Mouse (Mus musculus) olfactory bulb, adult 2 months (tissue): ENCODE results near the gene Agtrap. TPM values are rescaled to one million over a fixed set of nuclear protein-coding genes. Genes with fewer than 3 reads are reported as not detected.

Experiments
- H3K27ac ChIP-seq: fragments of 200-500 bp; 2 replicates; pipeline ENCODE4 v1.5.1; 2012; ENCODE audit warnings: low read depth, low read length; ENCODE audit not compliant: insufficient read depth
- H3K4me1 ChIP-seq: fragments of 200-500 bp; 2 replicates; pipeline ENCODE4 v1.6.1; 2012; ENCODE audit warnings: low read length; ENCODE audit not compliant: control insufficient read depth, insufficient read depth
- H3K4me3 ChIP-seq: fragments of 200-500 bp; 2 replicates; pipeline ENCODE4 v1.5.1; 2012; ENCODE audit warnings: mild to moderate bottlenecking, low read depth, low read length, moderate library complexity; ENCODE audit not compliant: insufficient read depth
- CTCF ChIP-seq: fragments of 200-500 bp; IDR thresholded peaks from 2 replicates; pipeline ENCODE4 v1.5.1; 2012; ENCODE audit warnings: low read depth, mild to moderate bottlenecking, low read length, moderate library complexity; ENCODE audit not compliant: insufficient read depth
- POLR2A ChIP-seq: fragments of 200-500 bp; IDR thresholded peaks from 2 replicates; pipeline ENCODE4 v1.6.1; 2012; ENCODE audit warnings: mild to moderate bottlenecking, low read depth, low read length, moderate library complexity; ENCODE audit not compliant: insufficient read depth
- WGBS: fragments of 180-500 bp; shearing (Covaris S2); methylation state at CpG from one replicate; pipeline ENCODE4 v1.1.7; 2018; 5-methylcytosine and 5-hydroxymethylcytosine counted together
- polyA plus RNA-seq: library from polyadenylated mRNA; stranded (reverse); fragments of >200 nt; gene quantifications from 2 replicates; pipeline ENCODE4 v1.2.4, GENCODE M21; 2012; ENCODE audit warnings: low replicate concordance; ENCODE audit not compliant: missing spikeins, insufficient read depth, insufficient read length

Agtrap gene
- polyA plus RNA-seq, 1 experiment: not detected

- TF ChIP-seq CTCF (no peak), POLR2A (no peak)
- H3K27ac ChIP-seq: no peak overlapping the region
- H3K4me1 ChIP-seq: peaks cover 26% of the 10 kb centered on the region
- WGBS: 92% methylated on average over 5 of the region's 5 CpGs
- no peak overlapping the region for H3K4me3 ChIP-seq
Measured at GRCm38 (mm10) chr4:148109215-148109614, 21.4 kb upstream of the Agtrap start.

- Histone ChIP-seq H3K4me3 (no peak overlapping the region), H3K4me1 (peaks cover 20% of the 10 kb centered on the region), H3K27ac (no peak overlapping the region)
- WGBS: 39% methylated on average over 7 of the region's 7 CpGs
- no peak for TF ChIP-seq CTCF
- no peak for TF ChIP-seq POLR2A
Measured at GRCm38 (mm10) chr4:148108565-148109100, 20.8 kb upstream of the Agtrap start.

DNA sequence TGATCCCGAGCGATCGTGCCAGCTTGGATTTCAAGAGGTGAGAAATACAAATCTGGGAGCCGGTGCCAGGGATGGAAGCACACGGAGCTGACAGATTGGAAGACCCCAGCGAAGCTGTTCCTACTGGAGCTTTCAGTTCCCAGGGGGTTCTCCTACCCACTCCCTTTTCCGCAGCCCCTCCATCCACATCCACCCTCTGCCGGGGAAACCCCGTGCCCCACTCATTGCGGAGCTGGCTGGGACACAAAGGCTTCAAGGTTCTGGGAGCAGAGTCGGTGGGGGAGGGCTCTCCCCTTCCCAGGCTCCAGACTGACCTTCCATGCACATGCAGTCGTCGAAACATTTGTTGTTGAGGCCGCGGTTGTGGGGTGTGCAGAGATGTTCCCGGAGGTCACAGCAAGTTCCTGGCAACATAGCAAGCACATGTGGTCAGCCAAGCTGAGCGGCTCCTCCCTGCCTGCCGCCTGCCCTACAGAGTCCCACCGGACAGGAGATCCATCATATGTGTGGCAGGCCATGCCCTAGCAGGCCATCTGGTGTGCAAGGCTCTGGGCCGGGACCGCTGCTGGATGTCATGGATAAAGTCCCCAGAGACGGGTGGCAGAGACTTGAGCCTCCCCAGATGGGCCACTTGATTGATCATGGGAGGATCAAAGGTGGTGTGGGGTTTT is 19.9 kb upstream of the Agtrap start:
- peaks cover 20% of the 10 kb centered on the region for H3K4me1 ChIP-seq
- H3K4me3 ChIP-seq: no peak overlapping the region
- H3K27ac ChIP-seq: no peak overlapping the region
- TF ChIP-seq CTCF: no peak
- TF ChIP-seq POLR2A: no peak
- WGBS: 60% methylated on average over 22 of the region's 22 CpGs

DNA sequence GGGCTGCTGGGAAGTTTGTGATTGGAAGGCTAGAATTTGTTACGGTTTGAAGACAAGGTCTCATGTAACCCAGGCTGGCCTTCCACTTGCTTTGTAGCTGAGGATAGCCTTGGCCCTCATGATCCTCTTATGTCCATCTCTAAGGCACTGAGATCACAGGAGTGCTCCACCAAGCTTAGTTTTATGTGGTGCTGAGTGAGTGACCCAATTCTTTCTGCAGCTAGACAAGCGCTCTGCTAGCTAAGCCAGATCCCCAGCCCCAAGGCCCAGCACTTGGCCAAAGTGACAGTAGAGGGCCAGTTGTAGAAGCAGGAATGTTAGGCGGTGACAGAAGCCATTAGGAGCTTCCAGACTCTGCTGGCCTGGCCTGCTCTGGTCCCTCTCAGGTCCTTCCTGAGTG is 16.3 kb upstream of the Agtrap start:
- no peak overlapping the region for H3K4me3 ChIP-seq
- no peak overlapping the region for H3K27ac ChIP-seq
- TF ChIP-seq CTCF: no peak
- TF ChIP-seq POLR2A: no peak
- WGBS: 93% methylated on average over 3 of the region's 3 CpGs
- peaks cover 23% of the 10 kb centered on the region for H3K4me1 ChIP-seq

- WGBS: 14% methylated on average over 29 of the region's 29 CpGs
- Histone ChIP-seq H3K4me3 (peak overlapping the region; percentile 40), H3K4me1 (peaks cover 4% of the 10 kb centered on the region), H3K27ac (no peak overlapping the region)
- TF ChIP-seq POLR2A: no peak
- peak; percentile 48; the same call in 1 of the 2 replicates for TF ChIP-seq CTCF
Measured at GRCm38 (mm10) chr4:148101801-148102527, 14.1 kb upstream of the Agtrap start.

- TF ChIP-seq POLR2A (no peak), CTCF (no peak)
- H3K27ac ChIP-seq: no peak overlapping the region
- WGBS: 92% methylated on average over 3 of the region's 3 CpGs
- H3K4me1 ChIP-seq: peaks cover 4% of the 10 kb centered on the region
- H3K4me3 ChIP-seq: no peak overlapping the region
Measured at GRCm38 (mm10) chr4:148098666-148099065, 10.8 kb upstream of the Agtrap start.

- no peak overlapping the region for H3K27ac ChIP-seq
- 100% methylated on average over 2 of the region's 2 CpGs for WGBS
- TF ChIP-seq CTCF (no peak), POLR2A (no peak)
Measured at GRCm38 (mm10) chr4:148097936-148098335, 10.1 kb upstream of the Agtrap start.

DNA sequence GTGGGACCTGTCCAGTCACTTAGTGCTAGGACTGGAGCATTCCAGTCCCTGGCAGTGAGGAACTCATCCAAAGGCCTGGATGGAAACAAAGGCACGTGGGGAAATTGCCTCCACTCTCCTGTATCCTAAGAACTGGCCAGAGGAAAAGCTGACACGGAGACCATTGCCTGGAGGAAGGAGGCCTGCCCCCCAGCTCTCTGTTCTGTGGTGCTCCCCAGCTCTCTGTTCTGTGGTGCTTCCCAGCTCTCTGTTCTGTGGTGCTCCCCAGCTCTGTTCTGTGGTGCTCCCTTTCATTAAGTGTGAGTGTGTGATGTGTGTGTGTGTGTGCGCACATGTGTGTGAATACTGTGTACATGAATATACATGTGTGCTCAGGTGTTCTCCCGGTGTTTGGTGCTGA is 7.2 kb upstream of the Agtrap start:
- 80% methylated on average over 4 of the region's 4 CpGs for WGBS
- no peaks in the 10 kb centered on the region for H3K4me1 ChIP-seq
- no peak overlapping the region for H3K4me3 ChIP-seq
- TF ChIP-seq CTCF (no peak), POLR2A (no peak)
- no peak overlapping the region for H3K27ac ChIP-seq

More at GRCm38 (mm10) chr4:148097936-148098335, 10.1 kb upstream of the Agtrap start:
- H3K4me3 ChIP-seq: no peak overlapping the region
- H3K4me1 ChIP-seq: peaks cover 4% of the 10 kb centered on the region

GRCm38 (mm10) chr4:148094161-148094560 is 6.3 kb upstream of the Agtrap start:
- 69% methylated on average over 5 of the region's 5 CpGs for WGBS
- Histone ChIP-seq H3K27ac (no peak overlapping the region), H3K4me1 (no peaks in the 10 kb centered on the region), H3K4me3 (no peak overlapping the region)
- TF ChIP-seq CTCF (no peak), POLR2A (no peak)
